Mouse (Mus musculus) limb, embryonic 15.5 days (tissue): ENCODE data around the gene Gja10. TPM values are rescaled to one million over a fixed set of nuclear protein-coding genes. Genes with fewer than 3 reads are reported as not detected.

Source experiments
- ATAC-seq: fragments of 200-750 bp; cut with Nextera tagmentation; 2 replicates; pipeline ENCODE4 v1.8.0; 2017; ENCODE audit warnings: low read depth, moderate TSS enrichment; ENCODE audit not compliant: insufficient number of reproducible peaks, low FRiP score, low TSS enrichment
- H3K27ac ChIP-seq: fragments of 300-500 bp; sonication (generic); 2 replicates; pipeline ENCODE4 v1.5.1; 2015; ENCODE audit warnings: moderate library complexity, mild to moderate bottlenecking, inconsistent platforms
- H3K27me3 ChIP-seq: fragments of 300-500 bp; sonication (generic); 2 replicates; pipeline ENCODE4 v1.6.1; 2015; ENCODE audit warnings: inconsistent platforms
- H3K36me3 ChIP-seq: fragments of 300-500 bp; sonication (generic); 2 replicates; pipeline ENCODE4 v1.6.1; 2015; ENCODE audit warnings: inconsistent platforms
- H3K4me1 ChIP-seq: fragments of 300-500 bp; sonication (generic); 2 replicates; pipeline ENCODE4 v1.6.1; 2015; ENCODE audit warnings: inconsistent platforms
- H3K4me2 ChIP-seq: fragments of 300-500 bp; sonication (generic); 2 replicates; pipeline ENCODE4 v1.6.1; 2015; ENCODE audit warnings: mild to moderate bottlenecking, inconsistent platforms
- H3K4me3 ChIP-seq: fragments of 300-500 bp; sonication (generic); 2 replicates; pipeline ENCODE4 v1.5.1; 2015; ENCODE audit warnings: mild to moderate bottlenecking, inconsistent platforms
- H3K9ac ChIP-seq: fragments of 300-500 bp; sonication (generic); 2 replicates; pipeline ENCODE4 v1.6.1; 2015; ENCODE audit warnings: inconsistent platforms
- H3K9me3 ChIP-seq: fragments of 300-500 bp; sonication (generic); 2 replicates; pipeline ENCODE4 v1.6.1; 2016; ENCODE audit warnings: inconsistent platforms
- WGBS: fragments of 180-500 bp; shearing (Covaris S2); methylation state at CpG from one replicate; pipeline ENCODE4 v1.1.7; 2015; 5-methylcytosine and 5-hydroxymethylcytosine counted together
- polyA plus RNA-seq: library from polyadenylated mRNA; unstranded; fragments of >200 nt; fragmentation: Nextera tagmentation; extraction: Ambion mirVana; gene quantifications from 2 replicates; pipeline ENCODE4 v1.2.1, GENCODE M21; 2015

Gja10 gene
- not detected in 2 replicates for polyA plus RNA-seq

GRCm38 (mm10) chr4:32602660-32603059, at the start of gene Gja10:
Gene Gja10, minus strand, starts transcription at chr4:32602760.
- 72% methylated on average over 3 of the region's 3 CpGs for WGBS
- no peaks in the 10 kb centered on the region for H3K36me3 ChIP-seq
- H3K27me3 ChIP-seq: no peaks in the 10 kb centered on the region
- H3K9ac ChIP-seq: no peak within 1 kb of the TSS
- H3K9me3 ChIP-seq: no peaks in the 10 kb centered on the region
- H3K27ac ChIP-seq: no peak within 1 kb of the TSS
- H3K4me3 ChIP-seq: no peak within 1 kb of the TSS
- H3K4me1 ChIP-seq: no peaks in the 10 kb centered on the region
- no peak for ATAC-seq
- H3K4me2 ChIP-seq: no peak within 1 kb of the TSS

- Histone ChIP-seq H3K4me1 (peaks cover 5% of the 10 kb centered on the region; the same call in 1 of the 2 replicates), H3K4me2 (no peak overlapping the region), H3K27me3 (no peaks in the 10 kb centered on the region), H3K9me3 (no peaks in the 10 kb centered on the region), H3K4me3 (no peak overlapping the region), H3K27ac (no peak overlapping the region), H3K9ac (no peak overlapping the region), H3K36me3 (peaks cover 38% of the 10 kb centered on the region)
- no peak for ATAC-seq
- 73% methylated on average over 5 of the region's 5 CpGs for WGBS
These were observed 49.1 kb upstream of the Gja10 start for GRCm38 (mm10) chr4:32651669-32652068.

- no peaks in the 10 kb centered on the region for H3K27me3 ChIP-seq
- no peak overlapping the region for H3K27ac ChIP-seq
- no peaks in the 10 kb centered on the region for H3K9me3 ChIP-seq
- peaks cover 9% of the 10 kb centered on the region for H3K4me1 ChIP-seq
- no peak overlapping the region for H3K4me2 ChIP-seq
- no peak for ATAC-seq
- peaks cover 18% of the 10 kb centered on the region for H3K36me3 ChIP-seq
- H3K4me3 ChIP-seq: no peak overlapping the region
- no peak overlapping the region for H3K9ac ChIP-seq
These were observed 19.1 kb upstream of the Gja10 start for GRCm38 (mm10) chr4:32621637-32622036.

GRCm38 (mm10) chr4:32615034-32615881, 12.7 kb upstream of the Gja10 start, which contains the start of gene Casp8ap2:
Gene Casp8ap2, plus strand, starts transcription at chr4:32615451.
- Histone ChIP-seq H3K4me1 (peaks cover 10% of the 10 kb centered on the region; the same call in 1 of the 2 replicates), H3K9me3 (no peaks in the 10 kb centered on the region), H3K36me3 (peaks cover 3% of the 10 kb centered on the region; the same call in 1 of the 2 replicates), H3K9ac (peak within 1 kb of the TSS; percentile 70), H3K4me3 (peak within 1 kb of the TSS; percentile 91), H3K27me3 (no peaks in the 10 kb centered on the region), H3K4me2 (peak within 1 kb of the TSS; percentile 60), H3K27ac (peak within 1 kb of the TSS; percentile 90)
- ATAC-seq: peak; percentile 99
- under 1% methylated on average over 65 of the region's 67 CpGs for WGBS

- no peak for ATAC-seq
- Histone ChIP-seq H3K4me2 (no peak overlapping the region), H3K27me3 (no peaks in the 10 kb centered on the region), H3K4me3 (no peak overlapping the region), H3K36me3 (no peaks in the 10 kb centered on the region), H3K27ac (no peak overlapping the region), H3K9me3 (no peaks in the 10 kb centered on the region), H3K4me1 (no peaks in the 10 kb centered on the region), H3K9ac (no peak overlapping the region)
- WGBS: 26% methylated on average over 12 of the region's 12 CpGs
These were observed 1.4 kb downstream of the Gja10 start for GRCm38 (mm10) chr4:32601135-32601534.

- 82% methylated on average over 6 of the region's 6 CpGs for WGBS
- Histone ChIP-seq H3K4me3 (no peak overlapping the region), H3K4me1 (no peaks in the 10 kb centered on the region), H3K9ac (no peak overlapping the region), H3K27me3 (no peaks in the 10 kb centered on the region), H3K9me3 (no peaks in the 10 kb centered on the region), H3K4me2 (no peak overlapping the region), H3K36me3 (no peaks in the 10 kb centered on the region), H3K27ac (no peak overlapping the region)
- ATAC-seq: no peak
These were observed 14.3 kb downstream of the Gja10 start for GRCm38 (mm10) chr4:32588237-32588636.

GRCm38 (mm10) chr4:32587543-32587942, 15.0 kb downstream of the Gja10 start:
- 89% methylated on average over 5 of the region's 5 CpGs for WGBS
- H3K4me1 ChIP-seq: no peaks in the 10 kb centered on the region
- no peaks in the 10 kb centered on the region for H3K36me3 ChIP-seq
- H3K27ac ChIP-seq: no peak overlapping the region
- no peak overlapping the region for H3K4me3 ChIP-seq
- no peaks in the 10 kb centered on the region for H3K9me3 ChIP-seq
- ATAC-seq: no peak
- no peak overlapping the region for H3K9ac ChIP-seq
- no peaks in the 10 kb centered on the region for H3K27me3 ChIP-seq
- no peak overlapping the region for H3K4me2 ChIP-seq

GRCm38 (mm10) chr4:32586596-32586995, 16.0 kb downstream of the Gja10 start:
- ATAC-seq: no peak
- 12% methylated on average over 9 of the region's 9 CpGs for WGBS
- Histone ChIP-seq H3K4me2 (no peak overlapping the region), H3K4me1 (no peaks in the 10 kb centered on the region), H3K4me3 (no peak overlapping the region), H3K27me3 (no peaks in the 10 kb centered on the region), H3K9ac (no peak overlapping the region), H3K27ac (no peak overlapping the region), H3K9me3 (no peaks in the 10 kb centered on the region), H3K36me3 (no peaks in the 10 kb centered on the region)

GRCm38 (mm10) chr4:32584181-32584580, 18.4 kb downstream of the Gja10 start:
- Histone ChIP-seq H3K4me2 (no peak overlapping the region), H3K9ac (no peak overlapping the region), H3K4me1 (no peaks in the 10 kb centered on the region), H3K9me3 (no peaks in the 10 kb centered on the region), H3K27ac (no peak overlapping the region), H3K36me3 (0 out of 2 replicates have a peak, but pooled peaks cover 5% of the 10 kb centered on the region), H3K4me3 (no peak overlapping the region), H3K27me3 (no peaks in the 10 kb centered on the region)
- WGBS: 69% methylated on average over 6 of the region's 6 CpGs
- no peak for ATAC-seq

GRCm38 (mm10) chr4:32579850-32580249, 22.7 kb downstream of the Gja10 start:
- no peaks in the 10 kb centered on the region for H3K9me3 ChIP-seq
- H3K27me3 ChIP-seq: no peaks in the 10 kb centered on the region
- H3K4me2 ChIP-seq: no peak overlapping the region
- no peak overlapping the region for H3K9ac ChIP-seq
- no peak for ATAC-seq
- H3K27ac ChIP-seq: no peak overlapping the region
- H3K36me3 ChIP-seq: 0 out of 2 replicates have a peak, but pooled peaks cover 7% of the 10 kb centered on the region
- H3K4me1 ChIP-seq: no peaks in the 10 kb centered on the region
- WGBS: 81% methylated on average over 8 of the region's 8 CpGs
- no peak overlapping the region for H3K4me3 ChIP-seq

GRCm38 (mm10) chr4:32575165-32575564, 27.4 kb downstream of the Gja10 start:
- no peak for ATAC-seq

GRCm38 (mm10) chr4:32574604-32575003, 28.0 kb downstream of the Gja10 start:
- Histone ChIP-seq H3K27me3 (no peaks in the 10 kb centered on the region), H3K4me3 (no peak overlapping the region), H3K27ac (no peak overlapping the region), H3K36me3 (0 out of 2 replicates have a peak, but pooled peaks cover 2% of the 10 kb centered on the region), H3K4me2 (no peak overlapping the region), H3K9me3 (no peaks in the 10 kb centered on the region), H3K9ac (no peak overlapping the region), H3K4me1 (peaks cover 6% of the 10 kb centered on the region; the same call in 1 of the 2 replicates)
- no peak for ATAC-seq
- 94% methylated on average over 1 of the region's 1 CpGs for WGBS

More at GRCm38 (mm10) chr4:32575165-32575564, 27.4 kb downstream of the Gja10 start:
- Histone ChIP-seq H3K36me3 (0 out of 2 replicates have a peak, but pooled peaks cover 5% of the 10 kb centered on the region), H3K27me3 (no peaks in the 10 kb centered on the region), H3K9ac (no peak overlapping the region), H3K27ac (no peak overlapping the region), H3K9me3 (no peaks in the 10 kb centered on the region), H3K4me1 (peaks cover 2% of the 10 kb centered on the region; the same call in 1 of the 2 replicates), H3K4me2 (no peak overlapping the region), H3K4me3 (no peak overlapping the region)
- 36% methylated on average over 9 of the region's 9 CpGs for WGBS
